Mouse (Mus musculus): ENCODE measurements at regions not wholly inside any gene's neighbourhood (a gene's known extent, or its start where the extent isn't known, plus 50 kb on each side); places are given as distances from the start of the nearest gene placed in this dataset.

GRCm38 (mm10) chr16:9287557-9287956 is 457.7 kb downstream of the 1810013L24Rik start:
- Histone ChIP-seq H3K4me3 (ENCODE audit: insufficient read depth, low read length) (no peak overlapping the region), H3K4me1 (ENCODE audit: control insufficient read depth, insufficient read depth, low read length) (no peaks in the 10 kb centered on the region), H3K27ac (ENCODE audit: insufficient read depth, low read depth, low read length) (no peak overlapping the region)
- TF ChIP-seq POLR2A (IDR thresholded peaks at IDR 0.05; ENCODE audit: borderline replicate concordance, low read depth, low read length) (no peak), CTCF (IDR thresholded peaks at IDR 0.05; ENCODE audit: low read depth, low read length) (no peak)

- Histone ChIP-seq H3K27ac (ENCODE audit: insufficient read depth, low read depth, low read length) (no peak overlapping the region), H3K4me1 (ENCODE audit: control insufficient read depth, insufficient read depth, low read length) (no peaks in the 10 kb centered on the region), H3K4me3 (ENCODE audit: insufficient read depth, low read length) (no peak overlapping the region)
- TF ChIP-seq CTCF (IDR thresholded peaks at IDR 0.05; ENCODE audit: low read depth, low read length) (no peak), POLR2A (IDR thresholded peaks at IDR 0.05; ENCODE audit: borderline replicate concordance, low read depth, low read length) (no peak)
These were observed 461.6 kb downstream of the 1810013L24Rik start for GRCm38 (mm10) chr16:9291356-9292020.

GRCm38 (mm10) chr16:9303134-9303533 is 473.2 kb downstream of the 1810013L24Rik start:
- H3K4me1 ChIP-seq (ENCODE audit: control insufficient read depth, insufficient read depth, low read length), result no peaks in the 10 kb centered on the region
- no peak overlapping the region for H3K27ac ChIP-seq (ENCODE audit: insufficient read depth, low read depth, low read length)
- no peak for TF ChIP-seq CTCF (IDR thresholded peaks at IDR 0.05; ENCODE audit: low read depth, low read length)
- no peak for TF ChIP-seq POLR2A (IDR thresholded peaks at IDR 0.05; ENCODE audit: borderline replicate concordance, low read depth, low read length)
- no peak overlapping the region for H3K4me3 ChIP-seq (ENCODE audit: insufficient read depth, low read length)

- H3K27ac ChIP-seq (ENCODE audit: insufficient read depth, low read depth, low read length), result no peak overlapping the region
- H3K4me1 ChIP-seq (ENCODE audit: control insufficient read depth, insufficient read depth, low read length), result no peaks in the 10 kb centered on the region
- H3K4me3 ChIP-seq (ENCODE audit: insufficient read depth, low read length), result no peak overlapping the region
- no peak for TF ChIP-seq CTCF (IDR thresholded peaks at IDR 0.05; ENCODE audit: low read depth, low read length)
- no peak for TF ChIP-seq POLR2A (IDR thresholded peaks at IDR 0.05; ENCODE audit: borderline replicate concordance, low read depth, low read length)
These were observed 474.2 kb downstream of the 1810013L24Rik start for GRCm38 (mm10) chr16:9304079-9304478.

GRCm38 (mm10) chr16:9310744-9311143 is 480.8 kb downstream of the 1810013L24Rik start:
- Histone ChIP-seq H3K4me3 (ENCODE audit: insufficient read depth, low read length) (no peak overlapping the region), H3K4me1 (ENCODE audit: control insufficient read depth, insufficient read depth, low read length) (no peaks in the 10 kb centered on the region), H3K27ac (ENCODE audit: insufficient read depth, low read depth, low read length) (no peak overlapping the region)
- no peak for TF ChIP-seq CTCF (IDR thresholded peaks at IDR 0.05; ENCODE audit: low read depth, low read length)
- no peak for TF ChIP-seq POLR2A (IDR thresholded peaks at IDR 0.05; ENCODE audit: borderline replicate concordance, low read depth, low read length)

- Histone ChIP-seq H3K27ac (ENCODE audit: insufficient read depth, low read depth, low read length) (no peak overlapping the region), H3K4me1 (ENCODE audit: control insufficient read depth, insufficient read depth, low read length) (no peaks in the 10 kb centered on the region), H3K4me3 (ENCODE audit: insufficient read depth, low read length) (no peak overlapping the region)
- TF ChIP-seq POLR2A (IDR thresholded peaks at IDR 0.05; ENCODE audit: borderline replicate concordance, low read depth, low read length) (no peak), CTCF (IDR thresholded peaks at IDR 0.05; ENCODE audit: low read depth, low read length) (no peak)
These were observed 505.7 kb downstream of the 1810013L24Rik start for GRCm38 (mm10) chr16:9335626-9336025.

- H3K27ac ChIP-seq (ENCODE audit: insufficient read depth, low read depth, low read length), result no peak overlapping the region
- no peak for TF ChIP-seq CTCF (IDR thresholded peaks at IDR 0.05; ENCODE audit: low read depth, low read length)
- TF ChIP-seq POLR2A (IDR thresholded peaks at IDR 0.05; ENCODE audit: borderline replicate concordance, low read depth, low read length), result no peak
These were observed 506.2 kb downstream of the 1810013L24Rik start for GRCm38 (mm10) chr16:9336063-9336462.

GRCm38 (mm10) chr16:9339456-9339855 is 509.6 kb downstream of the 1810013L24Rik start:
- Histone ChIP-seq H3K4me3 (ENCODE audit: insufficient read depth, low read length) (no peak overlapping the region), H3K27ac (ENCODE audit: insufficient read depth, low read depth, low read length) (no peak overlapping the region), H3K4me1 (ENCODE audit: control insufficient read depth, insufficient read depth, low read length) (no peaks in the 10 kb centered on the region)
- TF ChIP-seq CTCF (IDR thresholded peaks at IDR 0.05; ENCODE audit: low read depth, low read length), result no peak
- no peak for TF ChIP-seq POLR2A (IDR thresholded peaks at IDR 0.05; ENCODE audit: borderline replicate concordance, low read depth, low read length)

More at GRCm38 (mm10) chr16:9336063-9336462, 506.2 kb downstream of the 1810013L24Rik start:
- no peaks in the 10 kb centered on the region for H3K4me1 ChIP-seq (ENCODE audit: control insufficient read depth, insufficient read depth, low read length)
- H3K4me3 ChIP-seq (ENCODE audit: insufficient read depth, low read length), result no peak overlapping the region

- Histone ChIP-seq H3K27ac (ENCODE audit: insufficient read depth, low read depth, low read length) (no peak overlapping the region), H3K4me3 (ENCODE audit: insufficient read depth, low read length) (no peak overlapping the region), H3K4me1 (ENCODE audit: control insufficient read depth, insufficient read depth, low read length) (no peaks in the 10 kb centered on the region)
- no peak for TF ChIP-seq POLR2A (IDR thresholded peaks at IDR 0.05; ENCODE audit: borderline replicate concordance, low read depth, low read length)
- TF ChIP-seq CTCF (IDR thresholded peaks at IDR 0.05; ENCODE audit: low read depth, low read length), result no peak
These were observed 511.3 kb downstream of the 1810013L24Rik start for GRCm38 (mm10) chr16:9341245-9341644.

GRCm38 (mm10) chr16:9353811-9354210 is 523.9 kb downstream of the 1810013L24Rik start:
- Histone ChIP-seq H3K4me3 (ENCODE audit: insufficient read depth, low read length) (no peak overlapping the region), H3K4me1 (ENCODE audit: control insufficient read depth, insufficient read depth, low read length) (no peaks in the 10 kb centered on the region), H3K27ac (ENCODE audit: insufficient read depth, low read depth, low read length) (no peak overlapping the region)
- TF ChIP-seq CTCF (IDR thresholded peaks at IDR 0.05; ENCODE audit: low read depth, low read length), result no peak
- TF ChIP-seq POLR2A (IDR thresholded peaks at IDR 0.05; ENCODE audit: borderline replicate concordance, low read depth, low read length), result no peak

Data from bone marrow macrophage, adult 2 months (primary cell).